Mouse (Mus musculus): ENCODE measurements around the gene Pmel.

GRCm38 (mm10) chr10:128737435-128737834 lies 33.4 kb downstream of the Pmel start:
- TF ChIP-seq CTCF (IDR thresholded peaks at IDR 0.05; ENCODE audit: borderline replicate concordance, control insufficient read depth, extremely low read depth, insufficient read depth, low read length, poor library complexity) (no peak), POLR2A (IDR thresholded peaks at IDR 0.05; ENCODE audit: control insufficient read depth, extremely low read depth, insufficient read depth, low read length, poor library complexity) (no peak)

Measured in thymus, adult 2 months (tissue).